ENCODE assay signal across 7 mouse cellular contexts in the genomic region with DNA sequence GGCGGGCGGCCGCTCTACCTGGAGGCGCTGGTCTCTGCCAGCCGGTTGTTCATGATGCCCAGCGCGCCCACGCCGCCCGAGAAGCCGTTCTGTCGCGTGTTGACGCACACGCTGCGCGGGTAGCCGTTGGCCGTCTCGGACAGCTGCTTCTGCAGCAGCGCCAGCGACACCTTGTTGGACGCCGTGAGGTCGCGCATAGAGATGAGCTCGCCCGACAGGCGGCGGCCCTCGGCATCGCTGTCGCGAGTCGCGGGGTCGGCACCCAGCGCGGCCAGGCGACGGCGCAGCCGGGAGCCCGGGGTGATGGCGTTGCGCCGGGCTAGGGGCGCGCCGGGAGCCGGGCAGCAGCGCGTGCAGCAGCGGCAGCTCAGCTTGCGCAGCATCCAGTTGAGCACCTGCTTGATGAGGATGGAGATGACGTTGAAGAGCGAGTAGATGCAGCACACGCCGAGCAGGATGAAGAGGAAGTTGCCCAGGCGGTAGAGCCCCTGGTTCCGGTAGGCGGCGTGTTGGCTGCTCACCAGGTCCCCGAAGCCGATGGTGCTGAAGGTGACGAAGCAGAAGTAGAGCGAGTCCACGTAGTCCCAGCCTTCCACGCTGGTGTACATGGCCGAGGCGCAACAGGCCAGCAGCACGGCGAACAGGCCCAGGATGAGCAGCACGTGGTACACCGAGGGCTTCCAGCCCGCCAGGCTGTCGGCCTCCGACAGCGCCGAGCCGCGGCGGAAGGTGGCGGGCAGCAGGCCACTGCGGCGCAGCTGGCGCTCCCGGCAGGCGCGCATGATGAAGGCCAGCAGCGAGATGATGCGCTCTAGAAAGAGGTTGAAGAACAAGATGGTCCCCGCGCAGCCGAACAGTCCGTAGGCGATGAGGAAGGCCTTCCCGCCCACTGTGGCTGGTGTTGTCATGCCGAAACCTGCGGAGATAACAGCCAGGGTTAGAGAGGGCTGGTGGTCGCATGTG. TPM values are rescaled to one million over a fixed set of nuclear protein-coding genes. Genes with fewer than 3 reads are reported as not detected.
DNase-seq lines count a peak whose midpoint lies in the region; ATAC-seq lines count a peak whose summit lies in the region.

No protein-coding gene starts in this region.

- intact Hi-C loops in left cerebral cortex, postnatal 10 days (cut with DNase I), result loop anchor here (5.0 kb wide), 1 partner anchor 51 kb away; a partner anchor contains a TSS

- H3K9me3 ChIP-seq in forebrain, embryonic 13.5 days (replicated peaks), result no peaks in the 10 kb centered on the region
- no peaks in the 10 kb centered on the region for H3K9me3 ChIP-seq in hindbrain, embryonic 15.5 days

- H3K27me3 ChIP-seq in forebrain, embryonic 13.5 days, result peaks cover 38% of the 10 kb centered on the region
- peaks cover 11% of the 10 kb centered on the region for H3K27me3 ChIP-seq in hindbrain, embryonic 15.5 days

- WGBS in forebrain, embryonic 13.5 days, result 3% methylated on average over 94 of the region's 101 CpGs
- 2% methylated on average over 101 of the region's 101 CpGs for WGBS in hindbrain, embryonic 15.5 days

- H3K9ac ChIP-seq in forebrain, embryonic 13.5 days, result peak overlapping the region; percentile 73
- peak overlapping the region; percentile 57 for H3K9ac ChIP-seq in hindbrain, embryonic 15.5 days

- H3K36me3 ChIP-seq in forebrain, embryonic 13.5 days (ENCODE audit: poor library complexity, severe bottlenecking), result no peaks in the 10 kb centered on the region
- no peaks in the 10 kb centered on the region for H3K36me3 ChIP-seq in hindbrain, embryonic 15.5 days

- ATAC-seq in forebrain, embryonic 13.5 days, result peak; percentile 66
- ATAC-seq in hindbrain, embryonic 15.5 days (ENCODE audit: low FRiP score, low read depth), result peak; percentile 82
- ATAC-seq in megakaryocyte, adult 5-6 weeks (ENCODE audit: poor library complexity, severe bottlenecking), result peak; percentile 71

- H3K4me1 ChIP-seq in forebrain, embryonic 13.5 days, result peaks cover 31% of the 10 kb centered on the region
- peaks cover 23% of the 10 kb centered on the region for H3K4me1 ChIP-seq in hindbrain, embryonic 15.5 days (replicated peaks)

- H3K4me3 ChIP-seq in forebrain, embryonic 13.5 days, result peak overlapping the region; percentile 55
- H3K4me3 ChIP-seq in hindbrain, embryonic 15.5 days, result peak overlapping the region; percentile 58

- peak; percentile 55 for DNase-seq in Muller cell, postnatal 12 days (ENCODE audit: inconsistent ontology term)
- DNase-seq in c-Kit-positive CD71-negative TER-119-negative erythroid progenitor cells, embryonic 14.5 days (ENCODE audit: low read depth), result peak; percentile 30
- DNase-seq in left cerebral cortex, postnatal 10 days (ENCODE audit: extremely low spot score in 1 of 2, low spot score in 2 of 2), result peak; percentile 40 to 71
- peak; percentile 65 for DNase-seq in right cerebral cortex, postnatal 14 days

- H3K27ac ChIP-seq in forebrain, embryonic 13.5 days, result peak overlapping the region; percentile 90
- H3K27ac ChIP-seq in hindbrain, embryonic 15.5 days (replicated peaks), result peak overlapping the region; percentile 82

- peak overlapping the region; percentile 89 for H3K4me2 ChIP-seq in forebrain, embryonic 13.5 days
- peak overlapping the region; percentile 89 for H3K4me2 ChIP-seq in hindbrain, embryonic 15.5 days

RNA-seq across cellular contexts. Expression of a gene that starts 51.6 kb away (rescaled TPM):
- 0.40 and 0.54 TPM in 2 replicates for polyA plus RNA-seq in forebrain, embryonic 13.5 days (2015; fragmentation: Nextera tagmentation; extraction: Ambion mirVana)
- polyA plus RNA-seq in hindbrain, embryonic 15.5 days (2015; fragmentation: Nextera tagmentation; extraction: Ambion mirVana), result 0.77 and 1.2 TPM in 2 replicates
- total RNA-seq in left cerebral cortex, postnatal 10 days (2021), result 10 to 100 TPM; 26.2 to 27.6 TPM
- total RNA-seq in megakaryocyte, adult 5-6 weeks (2015), result 1.6 and 3.6 TPM in 2 replicates
- 1.1 and 2.3 TPM in 2 replicates for total RNA-seq in megakaryocyte, adult 5-6 weeks (2017)

Comparison
In these comparisons a context has a peak if more than half of its experiments do, and no peak if none do; other contexts are left out.
1. Peak in every context shown above with its lines: DNase-seq, ATAC-seq, H3K4me3 ChIP-seq and H3K27ac ChIP-seq.
2. RNA of a gene that starts 51.6 kb away (total RNA-seq): 26.2 to 27.6 TPM in left cerebral cortex, postnatal 10 days; 1.1 to 3.6 TPM in megakaryocyte, adult 5-6 weeks; every median in the first group is over 4 times any median in the second.